Mouse (Mus musculus): Measurements from ENCODE around the gene Mrpl51. TPM values are rescaled to one million over a fixed set of nuclear protein-coding genes. Genes with fewer than 3 reads are reported as not detected.

The Mrpl51 gene
- polyA plus RNA-seq (2012; rRNA removed): 51.4 and 53.4 TPM in 2 replicates

DNA sequence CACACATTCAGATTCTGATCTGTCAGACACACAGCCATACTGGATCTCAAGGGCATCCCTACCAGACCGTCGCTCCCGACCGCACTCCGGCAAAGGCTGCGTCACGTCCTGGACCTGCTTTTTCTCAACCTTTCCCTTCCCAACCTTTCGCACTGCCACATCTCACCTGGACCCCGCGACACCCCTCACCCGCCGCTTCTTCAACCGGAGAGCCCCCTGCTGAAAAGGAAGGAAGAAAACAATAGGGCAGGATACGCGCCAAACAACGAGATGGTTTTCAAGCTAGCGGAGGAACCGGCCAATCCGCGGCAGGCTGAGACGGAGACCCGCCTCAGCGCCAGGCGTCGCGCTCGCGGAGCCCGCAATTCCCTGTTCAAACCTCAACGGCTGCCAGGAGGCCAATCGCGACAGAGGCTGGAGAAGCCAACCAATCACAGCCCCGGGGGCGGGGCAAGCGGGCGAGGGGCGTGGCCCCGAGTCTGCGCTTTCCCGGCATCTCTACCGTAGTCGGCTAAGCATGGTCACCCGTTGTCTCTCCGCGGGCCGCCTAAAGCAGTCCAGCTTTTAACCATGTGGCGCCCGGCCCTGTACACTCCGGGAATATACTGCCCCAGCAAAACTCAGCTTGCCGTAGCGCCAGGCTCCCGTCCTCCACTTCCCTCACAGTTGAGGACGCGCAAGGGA, at the start of gene Mrpl51, which contains the start of gene Ncapd2:
Gene Mrpl51 (plus strand): TSS at position 470 of the 684 bp plus-strand sequence.
Gene Ncapd2 (minus strand): TSS at position 370 of the 684 bp plus-strand sequence.

DNA sequence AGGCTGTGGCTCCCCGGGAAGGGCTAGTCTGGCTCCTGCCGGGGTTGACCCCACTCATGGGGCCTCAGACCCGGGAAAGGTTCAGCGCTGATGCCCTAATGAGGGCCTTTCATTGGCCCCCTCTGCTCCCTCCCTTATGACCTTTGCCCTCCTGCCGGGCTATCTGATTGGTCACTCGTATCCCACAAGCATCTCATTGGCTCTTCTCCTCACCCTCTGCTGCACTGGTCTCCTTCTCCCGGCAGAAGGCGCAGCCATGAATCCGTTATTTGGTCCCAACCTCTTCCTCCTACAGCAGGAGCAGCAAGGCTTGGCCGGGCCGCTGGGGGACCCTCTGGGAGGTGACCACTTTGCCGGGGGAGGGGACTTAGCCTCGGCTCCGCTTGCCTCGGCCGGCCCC, 46.6 kb upstream of the Mrpl51 start, which contains the start of gene Iffo1:
Gene Iffo1 (plus strand): TSS at position 241 of the 400 bp plus-strand sequence.

DNA sequence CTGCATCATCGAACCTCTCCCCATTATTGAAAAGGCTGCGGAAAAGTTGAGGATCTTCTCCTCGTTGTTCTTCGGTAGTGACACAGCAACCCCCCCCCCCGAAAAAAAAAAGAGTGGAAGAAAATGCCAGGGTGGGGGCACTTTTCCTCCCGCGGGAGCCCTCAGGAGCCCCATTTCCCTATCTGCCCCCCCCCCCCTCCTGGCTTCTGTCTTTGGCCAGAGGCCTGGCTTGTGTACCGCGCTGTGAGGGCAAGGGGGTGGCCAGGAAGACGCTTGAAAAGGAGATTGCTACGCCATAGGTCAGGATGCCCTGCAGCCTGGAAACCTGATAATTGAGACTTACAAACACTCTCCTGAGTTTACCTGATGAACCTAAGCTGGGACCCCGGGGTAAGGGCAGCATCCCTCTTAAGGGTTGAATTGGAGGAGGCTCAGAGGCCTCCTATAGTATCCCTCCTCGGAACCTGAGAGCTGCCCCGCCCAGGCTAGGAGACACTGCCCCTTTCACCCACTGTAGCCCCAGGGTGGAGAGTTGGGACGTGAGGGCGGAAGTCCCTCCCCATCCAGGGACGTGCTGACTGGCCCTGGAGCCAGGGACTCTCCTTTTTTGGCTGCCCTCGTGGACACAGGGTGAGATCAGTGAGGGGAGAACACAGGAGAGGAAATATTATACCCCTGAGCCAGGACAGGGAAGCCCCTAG, 25.4 kb upstream of the Mrpl51 start, which contains the start of gene Gapdh:
Gene Gapdh (minus strand): TSS at position 417 of the 701 bp plus-strand sequence.

DNA sequence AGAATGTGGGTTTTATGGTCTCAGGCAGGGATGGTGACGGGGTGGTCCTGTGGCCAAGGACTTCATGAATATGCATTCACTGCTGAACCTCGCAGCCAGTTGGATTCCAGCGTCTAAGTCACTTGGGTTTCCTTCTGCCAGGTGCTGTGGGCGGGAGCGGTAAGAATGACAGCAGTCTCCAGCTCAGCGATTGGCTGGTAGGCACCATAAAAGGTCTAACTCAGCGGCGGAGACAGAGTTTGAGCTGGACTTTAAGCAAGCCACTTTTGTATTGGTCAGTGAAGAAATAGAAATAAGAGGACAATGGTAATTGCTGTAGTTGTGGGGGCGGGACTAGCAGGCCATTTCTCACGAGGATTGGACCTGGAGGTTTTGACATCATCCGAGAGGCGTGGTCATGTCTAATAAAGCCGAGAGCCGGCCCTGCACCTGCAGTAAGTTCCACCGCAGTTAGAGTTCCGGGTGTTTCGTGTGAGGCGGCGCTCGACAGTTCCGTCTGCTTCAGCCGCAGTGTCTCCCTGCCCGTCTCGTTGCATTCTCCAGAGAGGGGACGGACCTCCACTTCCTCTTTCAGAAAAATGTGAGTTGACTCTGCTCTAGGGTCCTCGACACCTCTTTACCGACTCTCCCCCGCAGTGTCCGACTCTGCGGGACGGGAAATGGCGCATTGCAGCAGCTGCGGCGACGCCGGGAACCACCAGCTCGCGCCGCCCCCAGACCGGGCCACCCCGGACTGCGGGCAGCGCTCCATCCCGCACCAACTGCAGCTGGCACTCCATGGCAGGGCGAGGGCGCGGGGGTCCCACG, 23.8 kb downstream of the Mrpl51 start, which contains the start of gene Vamp1:
Gene Vamp1 (plus strand): TSS at position 404 of the 807 bp plus-strand sequence.

DNA sequence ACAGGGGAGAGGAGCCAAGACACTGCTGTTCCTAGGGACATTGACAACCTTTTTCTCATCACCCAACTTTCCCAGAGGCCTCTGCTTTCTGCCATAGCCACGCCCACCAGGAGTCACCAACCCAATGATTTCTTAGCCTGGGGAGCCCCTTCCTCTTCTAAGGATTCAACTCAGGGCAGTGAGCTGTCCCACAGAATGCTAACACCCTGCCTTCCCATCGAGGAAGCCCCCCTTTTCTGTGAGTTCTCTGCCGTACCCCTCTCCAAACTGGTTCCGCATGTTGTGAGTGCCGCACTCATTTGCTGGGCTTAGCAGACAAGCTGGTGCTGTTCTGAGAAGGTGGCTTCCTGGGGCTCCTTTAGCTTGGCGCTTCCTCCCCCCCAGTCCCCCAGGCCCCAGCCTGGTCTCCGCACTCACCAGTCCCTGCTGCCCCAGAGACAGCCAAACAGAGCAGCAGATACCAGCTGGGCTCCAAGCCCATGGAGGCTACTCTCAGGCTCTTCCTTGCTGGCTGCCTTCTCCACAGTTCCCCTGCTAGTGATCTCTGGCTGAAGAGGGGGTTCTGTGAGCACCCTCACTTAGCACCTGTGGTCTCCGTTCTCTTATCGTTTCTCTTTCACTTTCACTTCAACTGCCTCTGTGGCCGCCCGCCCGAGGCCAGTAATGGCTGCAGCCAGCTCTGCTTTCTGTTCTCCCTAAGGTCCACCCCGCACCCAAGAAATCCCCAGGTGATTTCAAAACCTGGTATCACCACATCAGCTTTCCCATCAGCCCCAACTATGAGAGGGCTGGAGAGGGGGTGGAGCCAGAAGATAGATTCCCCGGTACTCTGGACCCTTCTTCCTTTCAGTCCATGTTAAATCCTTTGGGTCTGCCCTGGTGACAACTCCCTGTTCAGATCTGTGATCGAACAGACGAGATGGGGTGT, 39.8 kb downstream of the Mrpl51 start, which contains the start of gene Tapbpl:
Gene Tapbpl (minus strand): TSS at position 744 of the 928 bp plus-strand sequence.

DNA sequence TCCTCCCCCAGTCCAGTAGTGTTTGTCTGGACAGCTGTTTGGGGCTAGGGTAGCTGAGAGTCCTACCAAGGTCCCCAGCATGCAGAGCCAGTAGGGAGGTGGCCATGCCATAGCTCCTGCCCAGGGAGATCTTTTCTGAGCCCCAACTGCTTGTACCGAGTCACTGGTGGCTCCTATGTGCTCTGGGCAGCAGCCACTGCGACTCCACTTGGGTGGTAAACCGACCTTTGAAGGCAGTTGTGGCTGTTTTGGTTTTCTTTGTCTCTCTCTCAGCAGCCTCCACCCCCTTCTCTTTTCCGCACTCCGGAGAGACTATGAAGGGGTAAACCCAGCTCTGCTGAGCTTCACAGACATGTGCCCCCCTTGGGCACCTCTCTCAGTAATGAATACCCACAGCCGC, 45.2 kb downstream of the Mrpl51 start, which contains the start of gene Cd27:
Gene Cd27 (minus strand): TSS at position 229 of the 400 bp plus-strand sequence.

Other genes starting within 250 kb of the Mrpl51 start
- 58.9 and 63.0 TPM in 2 replicates for gene Cops7a, start 226.3 kb upstream of the Mrpl51 start, polyA plus RNA-seq (2012; rRNA removed)
- 0.04 and 0.06 TPM in 2 replicates for gene Pianp, start 195.1 kb upstream of the Mrpl51 start, polyA plus RNA-seq (2012; rRNA removed)
- gene Zfp384, start 182.7 kb upstream of the Mrpl51 start, polyA plus RNA-seq (2012; rRNA removed): 18.4 and 20.2 TPM in 2 replicates
- 22.3 and 26.4 TPM in 2 replicates for gene Ing4, start 152.0 kb upstream of the Mrpl51 start, polyA plus RNA-seq (2012; rRNA removed)
- gene Acrbp, start 142.1 kb upstream of the Mrpl51 start, polyA plus RNA-seq (2012; rRNA removed): 3.3 and 4.0 TPM in 2 replicates
- 1.1 and 1.4 TPM in 2 replicates for gene Lpar5, start 123.9 kb upstream of the Mrpl51 start, polyA plus RNA-seq (2012; rRNA removed)
- gene Chd4, start 95.8 kb upstream of the Mrpl51 start, polyA plus RNA-seq (2012; rRNA removed): 17.0 and 20.2 TPM in 2 replicates
- gene Nop2, start 59.9 kb upstream of the Mrpl51 start, polyA plus RNA-seq (2012; rRNA removed): 16.0 and 17.2 TPM in 2 replicates
- gene Iffo1, start 46.6 kb upstream of the Mrpl51 start, polyA plus RNA-seq (2012; rRNA removed): 5.6 and 7.2 TPM in 2 replicates
- gene Gapdh, start 25.3 kb upstream of the Mrpl51 start, polyA plus RNA-seq (2012; rRNA removed): 2,795 and 3,480 TPM in 2 replicates
- gene Ncapd2, start 100 bp upstream of the Mrpl51 start, polyA plus RNA-seq (2012; rRNA removed): 60.5 and 72.0 TPM in 2 replicates
- 5.1 and 6.2 TPM in 2 replicates for gene Vamp1, start 23.8 kb downstream of the Mrpl51 start, polyA plus RNA-seq (2012; rRNA removed)
- gene Tapbpl, start 40.1 kb downstream of the Mrpl51 start, polyA plus RNA-seq (2012; rRNA removed): 15.6 and 17.1 TPM in 2 replicates
- gene Cd27, start 45.2 kb downstream of the Mrpl51 start, polyA plus RNA-seq (2012; rRNA removed): 0.64 and 0.66 TPM in 2 replicates
- not detected in 2 replicates for gene Tuba3a, start 94.2 kb downstream of the Mrpl51 start, polyA plus RNA-seq (2012; rRNA removed)
- gene Ltbr, start 122.1 kb downstream of the Mrpl51 start, polyA plus RNA-seq (2012; rRNA removed): 17.3 and 17.8 TPM in 2 replicates
- gene Scnn1a, start 128.9 kb downstream of the Mrpl51 start, polyA plus RNA-seq (2012; rRNA removed): 1.0 and 1.1 TPM in 2 replicates
- 35.6 and 36.2 TPM in 2 replicates for gene Tnfrsf1a, start 157.6 kb downstream of the Mrpl51 start, polyA plus RNA-seq (2012; rRNA removed)
- gene Plekhg6, start 189.0 kb downstream of the Mrpl51 start, polyA plus RNA-seq (2012; rRNA removed): 0.77 and 1.1 TPM in 2 replicates

Measured in liver, embryonic 18 days (tissue).